Mouse (Mus musculus): ENCODE measurements around the gene Ap4b1.

Ap4b1 gene

DNA sequence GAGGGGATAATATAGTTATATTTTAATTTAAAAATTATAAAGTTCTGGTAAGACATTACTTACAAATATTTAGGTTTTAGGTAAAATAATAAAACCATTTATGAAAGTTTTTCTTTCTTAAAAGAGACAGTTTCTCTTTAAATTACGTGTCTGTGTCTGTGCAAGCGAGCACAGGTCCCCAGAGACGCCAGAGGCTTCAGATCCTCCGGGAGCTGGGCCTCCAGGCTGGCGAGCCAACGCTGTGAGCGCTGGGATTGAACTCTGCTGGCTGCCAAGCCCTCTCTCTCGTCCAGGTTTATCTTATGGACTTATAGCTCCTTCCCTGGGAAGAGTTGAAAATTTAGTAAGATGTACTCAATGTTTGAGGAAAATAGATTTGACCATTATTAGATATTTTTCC, 44.5 kb downstream of the Ap4b1 start:
- DNase-seq (ENCODE audit: low spot score in 2 of 2): no peak

DNA sequence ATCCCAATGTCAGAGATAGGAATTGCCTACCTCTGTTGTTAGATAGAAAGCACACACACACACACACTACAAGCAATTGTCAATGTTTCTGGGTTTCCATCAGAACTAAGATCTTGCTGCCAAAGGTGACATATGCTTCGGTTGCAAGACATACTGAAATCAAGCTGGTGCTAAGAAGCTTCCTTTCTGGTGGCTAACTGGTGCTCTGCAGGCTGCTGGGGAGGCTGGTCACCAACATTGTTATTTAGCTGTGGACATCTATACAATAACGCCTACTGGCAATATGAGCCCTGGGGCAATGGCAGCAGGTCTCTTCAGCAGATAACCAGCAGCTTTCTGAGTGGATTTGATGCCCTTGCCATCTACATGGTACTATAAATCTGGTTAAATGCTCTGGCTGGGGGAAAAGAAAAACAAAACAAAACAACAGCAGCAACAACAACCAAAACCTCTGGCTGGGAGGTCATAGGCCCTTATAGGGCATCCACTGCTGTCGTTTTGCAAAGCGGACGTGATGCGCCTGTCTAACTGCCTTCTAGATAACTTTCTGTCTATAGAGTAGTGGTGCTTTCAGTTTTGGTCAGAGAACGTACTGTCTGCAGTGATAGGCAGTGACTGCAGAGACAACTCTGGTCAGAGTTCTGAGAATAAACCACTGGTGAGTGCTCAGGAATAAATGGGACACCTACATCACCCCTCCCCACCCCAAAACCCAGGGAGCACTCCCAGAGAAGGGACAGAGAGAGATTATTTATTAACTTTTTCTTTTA, 47.9 kb downstream of the Ap4b1 start:
- no peak for DNase-seq (ENCODE audit: low spot score in 2 of 2)

GRCm38 (mm10) chr3:103857977-103858563, 48.8 kb downstream of the Ap4b1 start:
- DNase-seq (ENCODE audit: low spot score in 2 of 2): no peak

GRCm38 (mm10) chr3:103858881-103859801, 49.8 kb downstream of the Ap4b1 start, which contains the start of gene Ptpn22:
Gene Ptpn22 (plus strand): TSS chr3:103859795.
- no peak for DNase-seq (ENCODE audit: low spot score in 2 of 2)

DNA sequence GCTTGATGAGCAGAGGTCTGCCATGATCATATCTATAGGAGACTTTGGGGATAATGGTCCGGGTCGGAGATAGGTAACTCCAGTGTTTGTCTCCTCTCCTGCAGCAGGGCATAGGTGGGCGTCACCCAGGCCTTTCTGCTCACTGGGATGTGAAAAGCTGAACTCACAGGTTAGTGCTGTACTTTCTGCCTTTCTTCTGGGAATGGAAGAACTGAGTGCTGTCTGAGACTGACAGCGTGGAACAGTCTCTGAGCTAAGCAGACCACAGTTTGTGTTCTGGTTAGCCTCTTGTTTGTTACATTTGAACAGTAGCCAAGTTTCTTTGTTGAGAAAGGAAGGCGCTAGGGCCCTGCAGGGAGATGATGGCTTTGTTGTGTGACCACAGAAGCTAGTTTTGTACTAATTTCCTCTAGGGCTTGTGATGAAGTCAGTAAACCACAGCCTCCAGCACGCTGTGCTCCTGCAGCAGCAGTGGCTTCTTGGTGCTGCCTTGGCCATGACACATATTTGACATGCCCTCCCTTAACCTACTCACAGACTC, 50.6 kb downstream of the Ap4b1 start:
- DNase-seq (ENCODE audit: low spot score in 2 of 2): peak; percentile 24 to 37

DNA sequence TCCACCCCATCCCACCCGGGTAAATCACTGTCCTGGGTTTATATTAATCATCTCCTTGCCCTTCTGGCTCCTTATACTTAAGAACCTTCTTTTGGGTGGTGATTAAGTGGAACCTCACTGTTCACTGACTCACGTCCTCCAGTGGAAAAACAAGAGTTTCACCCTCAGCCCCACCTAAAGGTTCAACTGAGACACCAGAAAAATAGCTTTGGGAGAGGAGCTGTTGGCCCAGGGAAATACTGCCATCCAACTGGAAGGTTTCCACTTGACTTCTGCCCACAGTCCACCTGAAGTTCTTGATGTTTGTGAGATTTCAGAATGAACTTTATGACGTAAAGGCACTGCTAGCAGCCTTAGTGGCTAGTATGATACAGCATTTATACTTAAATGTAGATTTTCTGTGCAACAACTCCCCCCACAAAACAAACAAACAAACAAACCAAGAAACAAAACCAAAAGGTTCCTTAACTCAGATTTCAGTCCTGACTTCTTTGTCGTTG, 53.5 kb downstream of the Ap4b1 start:
- DNase-seq (ENCODE audit: low spot score in 2 of 2): no peak

DNA sequence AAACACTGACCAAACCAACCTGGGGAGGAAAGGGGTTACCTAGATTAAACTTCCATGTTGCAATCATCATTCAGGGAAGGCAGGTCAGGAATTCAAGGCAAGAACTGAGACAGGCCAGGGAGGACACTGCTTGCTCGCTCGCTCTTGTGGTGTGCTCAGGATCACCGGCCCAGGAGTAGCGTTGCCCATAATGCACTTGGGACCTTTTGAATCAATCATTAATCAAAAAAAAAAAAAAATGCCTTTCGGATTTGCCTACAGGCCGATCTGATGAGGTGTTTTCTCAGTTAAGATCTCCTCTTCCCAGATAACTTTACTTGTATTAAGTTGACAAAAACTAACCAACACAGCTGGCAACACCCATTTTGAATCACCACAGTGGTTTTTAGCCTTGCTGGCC, 54.9 kb downstream of the Ap4b1 start:
- DNase-seq (ENCODE audit: low spot score in 2 of 2): no peak

GRCm38 (mm10) chr3:103867424-103867971, 58.2 kb downstream of the Ap4b1 start:
- no peak for DNase-seq (ENCODE audit: low spot score in 2 of 2)

- no peak for DNase-seq (ENCODE audit: low spot score in 2 of 2)
These were observed 58.7 kb downstream of the Ap4b1 start for GRCm38 (mm10) chr3:103868008-103868407.

Measured in spleen, postnatal 14 days (tissue).